Mouse (Mus musculus): ENCODE data around the gene Abca13.
"Not testable (repeated sequence)": the region's sequence is repeated elsewhere in the genome, so short reads cannot be mapped to it uniquely, and the experiment has no call there.

Gene Abca13

DNA sequence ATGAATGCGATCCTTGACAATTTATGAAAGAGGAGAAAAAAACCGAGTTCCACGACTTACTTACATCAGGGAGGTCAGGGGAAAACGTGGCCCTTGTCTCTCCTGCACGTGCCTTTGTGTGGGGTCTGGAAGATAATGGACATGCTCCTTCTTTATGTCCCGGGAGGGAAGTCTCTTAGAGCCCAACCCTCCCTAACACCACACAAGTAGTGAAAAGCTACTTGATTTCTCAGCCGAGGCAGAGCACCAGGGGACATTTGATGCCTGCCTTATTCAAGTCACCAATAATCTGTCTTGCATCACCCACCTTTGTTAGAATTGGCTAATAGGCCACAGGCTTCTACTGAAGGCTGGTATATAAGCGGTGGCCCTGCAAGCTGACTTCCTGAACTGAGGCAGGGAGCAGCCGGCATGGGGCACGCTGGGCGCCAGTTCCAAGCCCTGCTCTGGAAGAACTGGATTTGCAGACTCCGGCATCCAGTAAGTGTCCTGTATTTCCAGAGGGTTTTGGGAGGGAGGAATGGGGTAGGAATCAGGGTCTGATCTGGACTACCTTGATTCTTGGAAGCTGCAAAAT is at the start of gene Abca13:
TSS of gene Abca13 (plus strand) at position 388 of the 577 bp plus-strand sequence.
- peak; percentile 22 for DNase-seq (ENCODE audit: low spot score)

DNA sequence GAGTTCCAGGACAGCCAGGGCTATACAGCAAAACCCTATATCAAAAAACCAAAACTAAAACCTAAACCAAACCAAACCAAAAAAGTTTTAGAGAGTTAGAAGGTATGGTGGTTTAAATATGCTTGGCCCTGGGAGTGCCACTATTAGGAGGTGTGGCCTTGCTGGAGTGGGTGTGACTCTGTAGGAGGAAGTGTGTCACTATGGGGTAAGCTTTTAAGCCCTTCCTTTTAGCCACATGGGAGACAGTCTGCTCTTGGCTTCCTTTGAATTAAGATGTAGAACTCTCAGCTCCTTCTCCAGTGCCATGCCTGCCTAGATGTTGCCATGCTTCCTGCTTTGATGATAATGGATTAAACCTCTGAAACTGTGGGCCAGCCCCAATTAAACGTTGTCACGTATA is 46.6 kb upstream of the Abca13 start:
- DNase-seq (ENCODE audit: low spot score) = no peak

- no peak for DNase-seq (ENCODE audit: low spot score)
These were observed 45.6 kb upstream of the Abca13 start for GRCm38 (mm10) chr11:9146115-9146514.

DNA sequence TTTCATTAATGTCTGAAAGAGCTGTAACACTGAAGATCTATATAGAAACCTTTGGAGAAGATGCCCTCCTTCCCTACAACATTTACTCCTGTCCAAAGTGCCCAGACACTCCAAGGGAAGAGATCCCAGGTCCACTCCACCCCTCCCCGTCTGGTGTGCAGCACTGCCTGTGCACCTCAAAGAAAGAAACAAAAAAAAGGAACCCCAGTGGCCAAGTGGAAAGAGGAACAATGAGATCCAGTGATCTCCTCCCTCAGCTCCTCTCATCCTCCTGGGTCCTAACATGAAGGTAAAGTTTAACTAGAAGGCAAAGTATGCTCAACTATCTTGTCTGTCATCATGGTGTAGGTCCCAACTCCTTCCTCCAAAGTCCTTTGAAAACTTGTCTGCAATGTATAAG is 45.1 kb upstream of the Abca13 start:
- no peak for DNase-seq (ENCODE audit: low spot score)

- no peak for DNase-seq (ENCODE audit: low spot score)
These were observed 43.5 kb upstream of the Abca13 start for GRCm38 (mm10) chr11:9148206-9148605.

DNA sequence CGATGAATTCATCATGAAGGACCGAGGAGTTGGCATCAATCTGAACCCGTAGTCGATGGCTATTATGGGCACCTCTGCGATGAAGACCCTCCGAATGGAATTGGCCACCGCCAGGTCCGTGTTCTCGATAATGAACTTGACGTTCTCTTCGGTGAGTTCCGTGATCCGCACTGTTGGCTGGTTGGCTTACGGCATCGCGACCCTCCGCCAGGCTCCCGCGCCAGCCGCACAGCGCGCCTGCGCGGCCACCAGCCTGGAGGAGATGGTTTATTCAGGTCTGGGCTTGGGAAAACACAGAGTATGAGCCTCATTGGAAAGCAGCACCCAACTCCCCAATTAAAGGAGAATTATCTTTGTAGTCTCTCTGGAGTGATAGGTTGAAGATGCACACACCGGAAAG is 41.3 kb upstream of the Abca13 start:
- not testable (repeated sequence) for DNase-seq (ENCODE audit: low spot score)

- no peak for DNase-seq (ENCODE audit: low spot score)
These were observed 31.8 kb upstream of the Abca13 start for GRCm38 (mm10) chr11:9159953-9160352.

DNA sequence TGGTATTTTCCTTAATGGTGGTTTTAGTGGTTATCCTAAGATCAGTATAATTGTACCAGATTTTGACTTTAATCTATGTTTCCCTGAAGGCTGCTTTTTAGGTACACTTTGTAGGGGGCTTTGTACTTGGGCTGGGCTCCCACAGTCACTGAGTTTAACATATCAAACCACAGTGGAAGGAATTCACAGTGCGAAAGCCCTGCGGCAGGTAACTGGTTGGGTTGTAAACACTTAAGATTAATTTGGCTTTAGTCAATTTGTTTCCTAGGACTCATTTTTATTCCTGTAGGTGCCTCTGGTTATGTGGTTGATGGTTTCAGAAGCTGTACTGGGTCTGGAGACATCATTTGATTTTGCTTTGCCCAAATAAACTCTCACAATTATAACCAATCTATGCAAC is 24.4 kb upstream of the Abca13 start:
- no peak for DNase-seq (ENCODE audit: low spot score)

GRCm38 (mm10) chr11:9181477-9181876 is 10.3 kb upstream of the Abca13 start:
- DNase-seq (ENCODE audit: low spot score) = no peak

GRCm38 (mm10) chr11:9189471-9189870 is 2.3 kb upstream of the Abca13 start:
- DNase-seq (ENCODE audit: low spot score) = not testable (repeated sequence)

DNA sequence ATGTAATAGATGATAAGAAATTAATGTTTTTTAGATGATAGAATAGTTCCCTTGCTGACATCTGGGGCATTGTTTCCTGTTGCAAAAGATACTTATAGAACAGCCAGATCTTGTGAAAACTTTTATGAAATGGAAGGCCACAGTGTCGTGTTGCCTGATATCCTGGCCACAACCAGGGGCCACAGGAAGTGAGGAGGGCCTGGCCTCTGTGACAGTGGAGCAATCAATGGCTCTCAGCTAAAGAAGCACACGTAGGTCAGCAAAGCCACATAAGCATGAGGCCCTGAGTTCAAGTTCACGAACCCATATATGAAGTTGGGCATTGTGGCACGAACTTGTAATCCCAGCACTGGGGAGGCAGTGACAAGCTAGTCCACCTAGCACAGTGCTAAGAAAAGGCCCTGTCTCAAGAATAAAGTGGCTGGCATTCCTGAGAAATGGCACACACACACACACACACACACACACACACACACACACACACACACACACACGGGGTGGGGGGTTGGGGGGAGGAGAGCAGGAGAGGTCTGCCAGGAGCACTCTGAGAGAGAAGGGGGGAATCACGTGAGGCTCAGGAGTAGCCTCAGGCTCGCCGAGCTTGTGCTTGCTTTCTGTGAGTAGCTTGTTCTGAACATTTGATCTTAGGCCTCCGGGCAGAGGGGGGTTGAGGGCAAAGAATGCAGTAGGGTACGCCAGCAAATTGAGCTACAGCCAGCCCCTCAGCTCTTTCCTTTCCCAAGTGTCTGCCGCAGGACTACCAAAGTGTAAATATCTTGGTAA is 779 bp upstream of the Abca13 start:
- peak; percentile 57 for DNase-seq (ENCODE audit: low spot score)

- DNase-seq (ENCODE audit: low spot score) = no peak
These were observed 3.1 kb downstream of the Abca13 start for GRCm38 (mm10) chr11:9194861-9195260.

DNA sequence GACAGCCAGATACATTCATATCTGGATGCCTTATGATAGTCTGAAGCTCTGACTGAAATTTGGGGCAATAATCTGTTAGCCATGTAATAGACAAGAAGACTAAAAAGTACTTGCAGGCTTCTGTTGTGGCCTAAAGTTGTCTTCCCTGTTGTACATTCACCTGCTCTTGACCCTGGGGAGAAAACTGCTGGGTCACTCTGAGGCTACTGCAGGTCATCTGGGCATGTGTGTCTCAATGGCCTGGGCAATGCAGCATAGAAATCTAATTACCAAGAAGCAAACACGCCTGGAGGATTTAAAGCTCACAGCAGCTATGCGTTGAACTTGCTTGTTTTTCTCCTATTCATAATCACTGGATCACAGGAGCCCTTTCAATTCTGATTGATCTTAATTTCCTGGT is 8.1 kb downstream of the Abca13 start:
- DNase-seq (ENCODE audit: low spot score) = no peak

- no peak for DNase-seq (ENCODE audit: low spot score)
These were observed 19.0 kb downstream of the Abca13 start for GRCm38 (mm10) chr11:9210707-9211106.

DNA sequence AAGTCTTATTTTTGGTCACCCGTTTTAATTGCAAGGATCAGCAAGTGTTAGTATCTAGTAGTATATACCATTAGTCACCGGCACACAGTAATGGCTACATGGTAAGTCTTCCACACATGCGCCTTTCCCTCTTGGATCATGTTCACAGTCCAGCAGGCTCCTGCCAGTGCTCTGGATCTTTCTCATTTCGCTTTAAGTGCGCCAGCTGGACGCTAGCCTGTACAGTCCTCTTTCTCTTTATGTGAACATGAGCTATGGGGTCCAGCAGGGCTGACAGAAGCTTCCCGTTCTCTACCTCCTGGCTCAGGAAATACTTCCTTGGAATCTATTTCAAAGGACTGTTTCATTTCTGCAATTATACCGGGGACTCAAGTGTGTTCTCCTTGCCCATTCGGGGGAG is 21.8 kb downstream of the Abca13 start:
- DNase-seq (ENCODE audit: low spot score) = no peak

DNA sequence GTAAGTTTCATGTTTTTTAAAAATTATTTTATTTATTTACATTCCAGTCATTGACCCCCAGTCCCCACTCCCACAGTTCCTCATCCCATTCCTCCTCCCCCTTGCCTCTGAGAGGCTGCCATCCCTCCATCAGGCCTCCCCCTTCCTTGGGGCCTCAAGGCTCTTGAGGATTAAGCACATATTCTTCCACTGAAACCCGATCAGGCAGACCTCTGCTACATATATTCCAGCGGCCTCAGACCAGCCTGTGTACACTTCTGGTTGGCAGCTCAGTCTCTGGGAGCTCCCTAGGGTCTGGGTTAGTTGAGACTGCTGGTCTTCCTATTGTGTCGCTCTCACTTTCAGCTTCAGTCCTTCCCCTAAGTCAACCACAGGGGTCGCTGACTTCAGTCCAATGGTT is 24.5 kb downstream of the Abca13 start:
- DNase-seq (ENCODE audit: low spot score) = peak; percentile 18

- DNase-seq (ENCODE audit: low spot score) = no peak
These were observed 28.8 kb downstream of the Abca13 start for GRCm38 (mm10) chr11:9220501-9220900.

DNA sequence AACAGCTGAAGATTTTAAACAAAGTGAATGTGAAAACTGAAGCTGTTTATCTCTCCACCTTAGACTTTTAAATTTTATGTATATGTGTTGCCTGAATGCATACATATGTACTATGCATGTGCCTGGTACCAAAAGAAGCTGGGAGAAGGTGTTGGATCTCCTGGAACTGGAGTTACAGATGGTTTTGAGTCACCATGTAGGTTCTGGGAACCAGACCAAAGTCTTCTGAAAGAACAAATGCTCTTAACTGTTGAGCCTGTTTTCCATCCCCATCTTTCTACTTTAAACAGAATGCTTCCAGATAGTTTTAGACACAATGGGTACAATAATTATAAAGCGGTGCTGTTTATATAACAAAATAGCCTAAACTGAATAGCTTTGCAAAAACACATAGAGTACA is 29.9 kb downstream of the Abca13 start:
- DNase-seq (ENCODE audit: low spot score) = no peak

DNA sequence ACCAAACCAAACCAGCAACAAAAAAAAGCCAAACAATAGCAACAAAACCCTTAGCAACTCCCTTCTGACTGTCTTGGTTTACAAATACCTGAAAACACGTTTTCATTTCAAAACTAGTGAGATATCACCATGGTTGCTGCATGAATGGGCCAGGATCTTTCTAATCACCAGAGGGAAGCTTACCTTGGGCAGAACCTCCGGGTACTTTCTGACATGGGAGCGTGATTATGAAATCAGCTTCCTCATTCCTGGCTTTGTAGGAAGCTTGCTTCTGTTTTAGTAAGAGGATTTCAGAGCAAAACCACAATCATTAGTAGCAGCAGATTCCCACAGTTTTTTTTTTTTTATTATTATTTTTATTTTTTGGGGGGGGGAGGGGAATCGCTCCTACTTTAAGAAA is 34.7 kb downstream of the Abca13 start:
- no peak for DNase-seq (ENCODE audit: low spot score)

- DNase-seq (ENCODE audit: low spot score) = peak; percentile 15
These were observed 57.9 kb downstream of the Abca13 start for GRCm38 (mm10) chr11:9249627-9250026.

DNA sequence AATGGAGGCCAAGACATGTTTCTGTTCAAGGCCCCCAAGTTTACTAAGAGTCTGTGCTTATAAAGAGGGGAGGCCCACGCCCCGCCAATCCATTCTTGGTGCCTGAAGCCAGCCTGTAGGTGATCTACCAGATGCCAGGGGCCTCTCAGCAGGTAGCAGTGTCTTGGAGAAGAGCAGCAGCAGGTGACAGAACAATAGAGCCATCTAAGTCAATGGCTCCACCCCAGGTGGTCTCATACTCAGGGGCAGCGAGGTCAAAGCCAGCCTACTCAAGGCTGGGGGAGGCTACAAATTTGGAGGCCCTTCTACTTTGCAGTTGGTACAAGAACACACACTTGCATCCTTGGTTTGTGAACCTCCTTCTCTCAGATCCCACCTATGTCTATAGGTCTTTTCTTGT is 71.3 kb downstream of the Abca13 start:
- DNase-seq (ENCODE audit: low spot score) = not testable (repeated sequence)

GRCm38 (mm10) chr11:9269090-9269489 is 77.3 kb downstream of the Abca13 start:
- no peak for DNase-seq (ENCODE audit: low spot score)

DNA sequence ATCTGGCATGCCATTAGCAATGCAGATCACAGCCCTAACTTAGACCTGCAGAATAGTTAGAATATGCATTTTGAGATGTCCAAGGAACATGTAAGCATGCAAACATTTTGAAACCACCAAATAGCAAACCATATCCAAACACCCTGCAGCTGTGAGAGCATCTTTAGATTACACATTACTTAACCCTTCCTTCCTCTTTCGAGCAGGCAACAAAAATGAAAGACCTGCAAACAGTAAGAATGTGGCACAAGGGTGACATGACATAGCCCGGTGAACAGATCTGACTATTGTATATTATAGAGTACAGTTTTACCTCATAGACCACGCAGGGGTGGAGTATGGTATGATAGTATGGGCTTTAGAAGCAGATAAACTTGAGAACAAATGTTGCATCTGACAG is 93.5 kb downstream of the Abca13 start:
- no peak for DNase-seq (ENCODE audit: low spot score)

DNA sequence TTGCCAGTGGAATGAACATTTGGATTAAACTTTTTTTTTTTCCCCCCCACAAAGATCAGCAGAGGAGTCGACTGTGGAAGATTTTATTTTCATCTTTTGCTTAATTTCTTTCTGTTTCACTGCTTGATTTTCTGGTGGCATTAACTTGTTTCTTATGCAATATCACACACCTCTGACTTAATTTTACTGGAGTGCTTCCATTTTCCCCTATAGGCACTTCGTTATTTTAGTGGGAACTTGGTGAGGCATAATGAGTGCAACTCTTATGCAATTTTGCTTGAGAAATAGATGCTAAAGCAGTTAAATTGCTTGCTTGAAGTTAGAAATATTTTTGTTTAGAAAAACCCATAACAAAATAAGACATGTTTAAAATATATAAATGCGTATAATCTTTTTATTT is 94.0 kb downstream of the Abca13 start:
- no peak for DNase-seq (ENCODE audit: low spot score)
